Mouse (Mus musculus) lung, embryonic 16.5 days (tissue): ENCODE data around the gene Dcun1d4. TPM values are rescaled to one million over a fixed set of nuclear protein-coding genes. Genes with fewer than 3 reads are reported as not detected.

Source experiments
- ATAC-seq: fragments of 200-750 bp; cut with Nextera tagmentation; 2 replicates; pipeline ENCODE4 v1.8.0; 2017; ENCODE audit warnings: low read depth, mild to moderate bottlenecking, moderate library complexity
- H3K27ac ChIP-seq: fragments of 300-500 bp; sonication (generic); 2 replicates; pipeline ENCODE4 v1.5.1; 2014; ENCODE audit warnings: mild to moderate bottlenecking, control low read depth, low read length
- H3K27me3 ChIP-seq: fragments of 300-500 bp; sonication (generic); 2 replicates; pipeline ENCODE4 v1.6.1; 2014; ENCODE audit warnings: low read depth, low read length, mixed read lengths; ENCODE audit not compliant: control insufficient read depth, insufficient read depth
- H3K36me3 ChIP-seq: fragments of 300-500 bp; sonication (generic); 2 replicates; pipeline ENCODE4 v1.6.1; 2014; ENCODE audit warnings: low read length; ENCODE audit not compliant: control insufficient read depth, insufficient read depth
- H3K4me1 ChIP-seq: fragments of 300-500 bp; sonication (generic); replicated peaks from 2 replicates; pipeline ENCODE4 v1.6.1; 2014; ENCODE audit warnings: low read length, mixed read lengths; ENCODE audit not compliant: control insufficient read depth, insufficient read depth
- H3K4me2 ChIP-seq: fragments of 300-500 bp; sonication (generic); 2 replicates; pipeline ENCODE4 v1.6.1; 2014; ENCODE audit warnings: low read depth, low read length, control low read depth
- H3K4me3 ChIP-seq: fragments of 300-500 bp; sonication (generic); 2 replicates; pipeline ENCODE4 v1.5.1; 2014; ENCODE audit warnings: mild to moderate bottlenecking, low read length, control low read depth
- H3K9ac ChIP-seq: fragments of 300-500 bp; sonication (generic); 2 replicates; pipeline ENCODE4 v1.6.1; 2014; ENCODE audit warnings: low read length, control low read depth
- H3K9me3 ChIP-seq: fragments of 300-500 bp; sonication (generic); 2 replicates; pipeline ENCODE4 v1.6.1; 2016; ENCODE audit warnings: low read length; ENCODE audit not compliant: control insufficient read depth
- WGBS: fragments of 180-500 bp; shearing (Covaris S2); extraction: QIAGEN DNeasy Blood & Tissue Kit; methylation state at CpG from one replicate; pipeline ENCODE4 v1.1.7; 2014; 5-methylcytosine and 5-hydroxymethylcytosine counted together
- polyA plus RNA-seq: library from polyadenylated mRNA; unstranded; fragments of >200 nt; fragmentation: Nextera tagmentation; extraction: Ambion mirVana; gene quantifications from 2 replicates; pipeline ENCODE4 v1.2.1, GENCODE M21; 2015

Dcun1d4 gene
- polyA plus RNA-seq, 1 experiment from 2014 or later = 22.7 TPM

DNA sequence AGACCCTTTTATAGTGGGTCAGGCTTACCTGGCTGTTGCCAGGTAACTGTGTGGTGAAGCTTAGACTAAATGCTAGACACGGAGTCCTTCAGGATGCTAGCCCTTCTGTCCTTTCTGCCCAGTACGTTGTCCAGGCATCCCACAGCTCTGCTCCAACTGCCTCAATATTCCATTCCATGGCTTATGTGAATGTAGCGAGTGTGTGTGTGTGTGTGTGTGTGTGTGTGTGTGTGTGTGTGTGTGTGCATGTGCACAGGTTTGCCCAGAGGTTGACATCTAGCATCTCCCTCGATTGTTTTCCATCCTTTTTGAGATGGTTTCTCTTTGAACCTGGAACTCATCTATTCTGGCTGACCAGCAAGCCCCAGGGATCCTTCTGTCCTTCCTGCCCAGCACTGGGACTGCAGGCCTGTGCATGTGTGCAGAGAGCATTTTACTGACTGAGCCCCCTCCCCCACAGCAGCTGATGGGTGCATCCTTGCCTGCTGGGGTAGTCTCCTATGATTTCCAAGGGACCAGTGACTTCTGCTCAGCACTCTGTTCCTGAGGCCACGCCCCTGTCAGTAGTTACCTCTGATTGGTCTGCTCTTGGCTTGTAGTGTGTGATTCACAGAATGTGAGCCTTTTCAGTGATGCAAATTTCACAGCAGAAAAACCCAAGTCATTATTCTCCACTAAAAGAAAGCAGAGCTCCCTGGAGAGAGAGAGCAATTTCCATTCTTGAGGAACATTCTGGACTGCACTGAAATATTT lies 118.3 kb downstream of the Dcun1d4 start:
- no peak overlapping the region for H3K27ac ChIP-seq
- no peaks in the 10 kb centered on the region for H3K36me3 ChIP-seq
- H3K4me2 ChIP-seq = no peak overlapping the region
- no peaks in the 10 kb centered on the region for H3K4me1 ChIP-seq
- H3K9ac ChIP-seq = no peak overlapping the region
- 61% methylated on average over 5 of the region's 5 CpGs for WGBS
- no peaks in the 10 kb centered on the region for H3K27me3 ChIP-seq
- H3K9me3 ChIP-seq = no peaks in the 10 kb centered on the region
- no peak for ATAC-seq
- H3K4me3 ChIP-seq = no peak overlapping the region

DNA sequence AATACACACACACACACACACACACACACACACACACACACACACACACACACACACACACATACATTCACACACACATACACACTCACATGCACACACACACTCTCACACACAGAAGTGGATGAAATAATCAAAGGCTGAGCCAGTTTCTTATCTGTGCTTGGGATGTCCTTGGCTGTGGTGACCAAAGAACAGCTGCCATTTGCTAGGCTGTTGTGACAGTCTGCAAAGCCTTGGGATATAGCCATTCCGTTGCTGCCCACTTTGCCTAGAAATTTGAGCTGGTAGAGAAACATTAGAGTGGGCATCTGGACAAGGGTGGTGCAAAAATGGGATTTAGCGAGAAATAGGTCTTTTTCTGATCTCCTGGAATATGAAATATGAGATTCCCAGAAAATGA lies 119.2 kb downstream of the Dcun1d4 start:
- Histone ChIP-seq H3K9ac (no peak overlapping the region), H3K4me1 (no peaks in the 10 kb centered on the region), H3K27me3 (no peaks in the 10 kb centered on the region), H3K36me3 (no peaks in the 10 kb centered on the region), H3K4me2 (no peak overlapping the region), H3K4me3 (no peak overlapping the region), H3K27ac (no peak overlapping the region), H3K9me3 (no peaks in the 10 kb centered on the region)
- ATAC-seq = no peak
- 63% methylated on average over 2 of the region's 2 CpGs for WGBS

DNA sequence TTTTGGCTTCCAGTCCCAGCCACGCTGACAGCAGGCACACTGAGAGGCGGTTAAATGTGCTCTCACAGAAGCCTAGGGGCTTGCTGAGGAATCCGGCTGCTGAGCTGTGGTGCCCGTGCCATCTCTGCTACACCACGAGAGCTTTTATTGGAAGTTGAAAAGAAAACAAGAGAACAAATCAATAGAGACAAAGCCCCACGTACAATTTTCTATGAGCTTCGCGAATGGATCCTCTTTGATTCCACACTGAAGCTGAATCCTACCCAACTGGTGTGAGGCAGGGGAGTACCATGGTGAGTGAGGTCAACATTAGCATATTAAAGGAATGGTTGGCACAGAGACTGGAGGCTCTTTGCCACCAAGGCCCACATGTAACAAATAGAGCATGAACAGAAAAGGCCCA lies 120.6 kb downstream of the Dcun1d4 start:
- Histone ChIP-seq H3K9me3 (no peaks in the 10 kb centered on the region), H3K36me3 (no peaks in the 10 kb centered on the region), H3K4me2 (no peak overlapping the region), H3K27ac (no peak overlapping the region), H3K4me3 (no peak overlapping the region), H3K4me1 (no peaks in the 10 kb centered on the region), H3K9ac (no peak overlapping the region), H3K27me3 (no peaks in the 10 kb centered on the region)
- no peak for ATAC-seq
- 80% methylated on average over 8 of the region's 8 CpGs for WGBS

DNA sequence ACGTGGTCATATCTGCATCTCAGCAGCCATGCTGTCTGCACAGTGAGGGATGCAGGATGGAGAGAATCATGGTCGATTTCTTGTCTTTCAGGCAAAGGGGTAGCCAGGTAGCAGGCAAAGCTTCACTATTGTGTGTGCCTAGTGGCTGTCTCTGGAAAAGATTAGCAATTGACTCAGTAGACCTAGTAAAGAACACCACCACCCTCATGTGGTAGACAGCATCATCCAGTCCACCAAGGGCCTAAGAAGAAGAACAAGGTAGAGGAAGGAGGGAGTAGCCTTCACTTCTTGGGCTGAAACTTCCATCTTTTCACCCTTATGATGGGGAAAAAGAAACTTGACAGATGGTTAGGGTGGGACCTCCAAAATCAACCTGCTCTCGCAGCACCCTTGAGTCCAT lies 122.1 kb downstream of the Dcun1d4 start:
- Histone ChIP-seq H3K4me3 (no peak overlapping the region), H3K27ac (no peak overlapping the region), H3K27me3 (no peaks in the 10 kb centered on the region), H3K9me3 (no peaks in the 10 kb centered on the region), H3K36me3 (no peaks in the 10 kb centered on the region), H3K4me1 (no peaks in the 10 kb centered on the region), H3K4me2 (no peak overlapping the region), H3K9ac (no peak overlapping the region)
- no peak for ATAC-seq
- WGBS = 71% methylated on average over 3 of the region's 3 CpGs

DNA sequence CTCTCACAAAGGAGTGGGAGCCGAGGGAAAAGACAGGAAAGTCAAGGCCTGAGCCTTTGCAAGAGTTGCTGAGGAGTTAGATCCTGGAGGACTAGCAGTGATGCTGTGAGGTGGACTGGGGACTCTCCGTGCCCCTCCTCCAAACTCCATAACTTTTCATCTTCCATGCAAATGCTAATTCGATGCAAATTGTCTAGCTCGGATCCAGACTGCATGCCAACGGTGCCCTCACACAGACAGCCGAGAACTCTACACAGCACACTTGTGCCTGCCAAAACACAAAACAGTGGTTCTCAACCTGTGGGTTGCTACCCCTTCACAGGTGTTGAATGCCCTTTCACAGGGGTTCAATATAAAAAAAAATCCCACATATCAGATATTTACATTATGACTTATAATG lies 123.7 kb downstream of the Dcun1d4 start:
- Histone ChIP-seq H3K4me1 (no peaks in the 10 kb centered on the region), H3K4me2 (no peak overlapping the region), H3K9me3 (no peaks in the 10 kb centered on the region), H3K27ac (no peak overlapping the region), H3K36me3 (no peaks in the 10 kb centered on the region), H3K9ac (no peak overlapping the region), H3K4me3 (no peak overlapping the region), H3K27me3 (no peaks in the 10 kb centered on the region)
- WGBS = 90% methylated on average over 6 of the region's 6 CpGs
- ATAC-seq = no peak

DNA sequence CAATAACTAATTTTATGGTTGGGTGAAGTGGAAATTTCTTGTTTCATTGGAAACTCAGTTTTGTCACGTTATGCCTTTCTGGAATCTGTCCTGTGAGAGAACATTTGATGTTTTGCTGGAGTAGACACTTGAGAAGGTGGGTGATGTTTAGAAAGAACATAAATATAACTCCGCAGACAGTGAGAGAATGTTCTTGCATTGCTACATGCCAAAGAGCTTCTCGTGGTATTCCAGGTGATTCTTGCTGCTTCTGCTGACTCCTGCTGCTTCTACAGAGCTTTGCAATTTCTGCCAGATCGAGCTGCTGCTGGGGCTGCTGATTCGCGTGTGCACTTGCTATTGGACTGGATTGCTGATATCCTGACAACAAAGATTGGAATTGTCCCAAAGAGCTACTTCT lies 124.2 kb downstream of the Dcun1d4 start:
- H3K27me3 ChIP-seq = no peaks in the 10 kb centered on the region
- no peaks in the 10 kb centered on the region for H3K4me1 ChIP-seq
- H3K9ac ChIP-seq = no peak overlapping the region
- H3K9me3 ChIP-seq = peaks cover 2% of the 10 kb centered on the region; the same call in 1 of the 2 replicates
- 85% methylated on average over 6 of the region's 6 CpGs for WGBS
- no peak overlapping the region for H3K4me3 ChIP-seq
- no peak overlapping the region for H3K27ac ChIP-seq
- H3K36me3 ChIP-seq = no peaks in the 10 kb centered on the region
- H3K4me2 ChIP-seq = no peak overlapping the region
- no peak for ATAC-seq

Other genes with a start within 250 kb of the Dcun1d4 start
- 20.3 and 20.4 TPM in 2 replicates for gene Fryl, start 224.4 kb upstream of the Dcun1d4 start, polyA plus RNA-seq
- 231 and 244 TPM in 2 replicates for gene Ociad1, start 188.2 kb upstream of the Dcun1d4 start, polyA plus RNA-seq
- gene Ociad2, start 140.0 kb upstream of the Dcun1d4 start, polyA plus RNA-seq = 43.5 and 53.4 TPM in 2 replicates
- gene Cwh43, start 74.9 kb upstream of the Dcun1d4 start, polyA plus RNA-seq = 0.06 TPM in 1 of 2 replicates, not detected in the other
- gene Lrrc66, start 151.5 kb downstream of the Dcun1d4 start, polyA plus RNA-seq = not detected in 2 replicates
- 33.3 and 33.7 TPM in 2 replicates for gene Sgcb, start 166.8 kb downstream of the Dcun1d4 start, polyA plus RNA-seq
- gene Spata18, start 170.4 kb downstream of the Dcun1d4 start, polyA plus RNA-seq = 4.3 and 5.8 TPM in 2 replicates